8 mouse cellular contexts compared by ENCODE assay signal in the genomic region with DNA sequence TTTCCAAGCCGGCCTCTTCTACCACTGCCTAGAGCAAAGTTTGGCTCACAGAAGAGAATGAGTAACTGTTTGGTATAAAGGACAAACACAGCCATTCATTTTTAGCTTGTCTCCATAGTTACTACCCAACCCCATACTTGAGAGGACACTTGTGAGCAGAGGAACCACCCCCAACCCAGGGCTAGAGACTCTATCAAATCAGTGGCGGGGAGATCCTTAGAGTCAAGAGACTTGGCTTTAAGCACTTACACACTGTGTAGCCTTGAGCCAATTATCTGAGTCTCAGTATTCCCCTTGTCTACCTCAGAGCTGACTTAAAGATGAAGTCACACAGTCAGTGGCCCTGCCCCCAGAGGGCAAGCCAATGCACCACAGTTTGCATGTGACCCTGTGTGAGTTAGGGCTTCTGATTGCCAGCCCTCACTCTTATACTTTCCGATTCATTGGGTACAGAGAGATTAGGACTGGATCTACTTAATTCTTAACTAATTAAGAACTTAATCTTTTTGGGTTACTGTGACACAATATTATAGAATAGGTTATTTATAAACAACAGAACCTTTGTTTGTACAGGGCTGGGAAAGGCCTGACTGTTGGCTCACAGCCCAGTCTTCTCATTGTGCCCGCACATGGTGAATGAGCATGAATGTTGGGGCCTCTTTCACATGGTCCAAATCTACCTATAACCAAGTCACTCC.
DNase-seq lines count a peak whose midpoint lies in the region; ATAC-seq and TF ChIP-seq lines count a peak whose summit lies in the region.
"Had no signal": no experiment of that assay in that cellular context is flagged by ENCODE, and none has a peak within 500 bp of the region (broad histone marks: within the 10 kb centered on the region; RNA-seq: fewer than 3 reads in every experiment).

No protein-coding gene starts in this region.

- H3K9me3 ChIP-seq in embryonic facial prominence, embryonic 13.5 days: no peaks in the 10 kb centered on the region

- no peak overlapping the region for H3K27ac ChIP-seq in embryonic facial prominence, embryonic 13.5 days
- no peak overlapping the region for H3K27ac ChIP-seq in kidney, adult 2 months (ENCODE audit: insufficient read depth, low read depth, low read length)

- WGBS in embryonic facial prominence, embryonic 13.5 days: 54% methylated on average over 4 of the region's 4 CpGs
- 52% methylated on average over 4 of the region's 4 CpGs for WGBS in kidney, adult 2 months

- no peak overlapping the region for H3K9ac ChIP-seq in embryonic facial prominence, embryonic 13.5 days

- H3K4me3 ChIP-seq in embryonic facial prominence, embryonic 13.5 days: no peak overlapping the region
- no peak overlapping the region for H3K4me3 ChIP-seq in kidney, adult 2 months (ENCODE audit: insufficient read depth, low read depth, low read length)

- DNase-seq in brain, adult 2 months (ENCODE audit: low read depth, low spot score): peak; percentile 61
- peak; percentile 64 for DNase-seq in kidney, adult 2 months
- peak; percentile 66 for DNase-seq in lung, postnatal 25 days (ENCODE audit: low spot score)
- DNase-seq in layer of hippocampus, postnatal 14 days (ENCODE audit: low spot score in 2 of 2): no peak
- DNase-seq in gastrocnemius, postnatal 25 days: no peak
- no peak for DNase-seq in layer of hippocampus, adult 8-10 months (ENCODE audit: low spot score in 2 of 2)

- no peaks in the 10 kb centered on the region for H3K4me1 ChIP-seq in embryonic facial prominence, embryonic 13.5 days
- H3K4me1 ChIP-seq in kidney, adult 2 months (ENCODE audit: control insufficient read depth, insufficient read depth, low read length): no peaks in the 10 kb centered on the region

- H3K4me2 ChIP-seq in embryonic facial prominence, embryonic 13.5 days: no peak overlapping the region
- H3K4me2 ChIP-seq: liver, embryonic 11.5 days had no signal

- no peaks in the 10 kb centered on the region for H3K36me3 ChIP-seq in embryonic facial prominence, embryonic 13.5 days
- no peaks in the 10 kb centered on the region for H3K36me3 ChIP-seq in kidney, adult 2 months (ENCODE audit: control insufficient read depth, insufficient read depth, low read length)

- no peak for TF ChIP-seq POLR2A in kidney, adult 2 months (IDR thresholded peaks at IDR 0.05; ENCODE audit: low read depth, low read length)

- no peaks in the 10 kb centered on the region for H3K27me3 ChIP-seq in embryonic facial prominence, embryonic 13.5 days
- no peaks in the 10 kb centered on the region for H3K27me3 ChIP-seq in kidney, adult 2 months (replicated peaks; ENCODE audit: control insufficient read depth, insufficient read depth, low read length)

- TF ChIP-seq CTCF in kidney, adult 2 months (conservative IDR thresholded peaks at IDR 0.05; ENCODE audit: insufficient read depth, insufficient read length, low read depth, low read length): no peak

- ATAC-seq in embryonic facial prominence, embryonic 13.5 days (ENCODE audit: insufficient number of reproducible peaks, insufficient read depth, low FRiP score, low TSS enrichment, low read depth): peak; percentile 62; the same call in 1 of the 2 replicates

Comparison
In these comparisons a context has a peak if more than half of its experiments do, and no peak if none do; other contexts are left out.
1. DNase-seq: peak in brain, adult 2 months (single experiment), kidney, adult 2 months (single experiment) and lung, postnatal 25 days (single experiment); none in layer of hippocampus, postnatal 14 days (0 of 2), gastrocnemius, postnatal 25 days (single experiment) and layer of hippocampus, adult 8-10 months (0 of 2).